Mouse (Mus musculus) thymus, adult 2 months (tissue): ENCODE measurements at regions not wholly inside any gene's neighbourhood (a gene's known extent, or its start where the extent isn't known, plus 50 kb on each side); places are given as distances from the start of the nearest gene placed in this dataset.

Experiments used
- DNase-seq: peaks from one replicate; pipeline ENCODE4 v3.0.0; 2021
- H3K27ac ChIP-seq: fragments of 200-500 bp; 2 replicates; pipeline ENCODE4 v1.5.1; 2012; ENCODE audit warnings: low read length, control low read depth; ENCODE audit not compliant: control insufficient read depth, insufficient read depth
- H3K27me3 ChIP-seq: fragments of 200-500 bp; 2 replicates; pipeline ENCODE4 v1.6.1; 2012; ENCODE audit warnings: mild to moderate bottlenecking, low read length, moderate library complexity, mixed read lengths; ENCODE audit not compliant: control insufficient read depth, insufficient read depth
- H3K36me3 ChIP-seq: fragments of 200-500 bp; 2 replicates; pipeline ENCODE4 v1.6.1; 2012; ENCODE audit warnings: mild to moderate bottlenecking, low read length, moderate library complexity; ENCODE audit not compliant: control insufficient read depth, insufficient read depth
- H3K4me1 ChIP-seq: fragments of 200-500 bp; replicated peaks from 2 replicates; pipeline ENCODE4 v1.6.1; 2012; ENCODE audit warnings: low read length; ENCODE audit not compliant: control insufficient read depth, insufficient read depth
- H3K4me3 ChIP-seq: fragments of 200-500 bp; 2 replicates; pipeline ENCODE4 v1.5.1; 2012; ENCODE audit warnings: mild to moderate bottlenecking, low read length, control low read depth, moderate library complexity; ENCODE audit not compliant: control insufficient read depth, insufficient read depth
- CTCF ChIP-seq: fragments of 200-500 bp; IDR thresholded peaks from 2 replicates; pipeline ENCODE4 v1.5.1; 2012; ENCODE audit warnings: mild to moderate bottlenecking, control low read depth, low read length, moderate library complexity, borderline replicate concordance; ENCODE audit not compliant: control insufficient read depth, poor library complexity, insufficient read depth; ENCODE audit errors: extremely low read depth
- POLR2A ChIP-seq: fragments of 200-500 bp; IDR thresholded peaks from 2 replicates; pipeline ENCODE4 v1.6.1; 2012; ENCODE audit warnings: mild to moderate bottlenecking, low read length, control low read depth, moderate library complexity; ENCODE audit not compliant: control insufficient read depth, poor library complexity, insufficient read depth; ENCODE audit errors: extremely low read depth
- WGBS: fragments of 180-500 bp; shearing (Covaris S2); methylation state at CpG from one replicate; pipeline ENCODE4 v1.1.7; 2018; 5-methylcytosine and 5-hydroxymethylcytosine counted together

GRCm38 (mm10) chr6:147953753-147954152 is 93.3 kb upstream of the Far2 start:
- H3K4me3 ChIP-seq = no peak overlapping the region
- no peaks in the 10 kb centered on the region for H3K27me3 ChIP-seq
- H3K36me3 ChIP-seq = no peaks in the 10 kb centered on the region
- TF ChIP-seq CTCF (no peak), POLR2A (no peak)
- WGBS = 90% methylated on average over 7 of the region's 7 CpGs
- H3K4me1 ChIP-seq = 0 out of 2 replicates have a peak, but pooled peaks cover 2% of the 10 kb centered on the region
- no peak for DNase-seq
- H3K27ac ChIP-seq = no peak overlapping the region

- no peak for TF ChIP-seq POLR2A
- no peak for TF ChIP-seq CTCF
- H3K4me1 ChIP-seq = 0 out of 2 replicates have a peak, but pooled peaks cover 2% of the 10 kb centered on the region
- no peak overlapping the region for H3K4me3 ChIP-seq
- H3K27me3 ChIP-seq = no peaks in the 10 kb centered on the region
- WGBS = 84% methylated on average over 1 of the region's 1 CpGs
- no peaks in the 10 kb centered on the region for H3K36me3 ChIP-seq
- DNase-seq = no peak
- no peak overlapping the region for H3K27ac ChIP-seq
These were observed 92.8 kb upstream of the Far2 start for GRCm38 (mm10) chr6:147954253-147954652.

GRCm38 (mm10) chr6:147954967-147955830 is 91.9 kb upstream of the Far2 start:
- 68% methylated on average over 7 of the region's 7 CpGs for WGBS
- Histone ChIP-seq H3K4me1 (0 out of 2 replicates have a peak, but pooled peaks cover 2% of the 10 kb centered on the region), H3K27me3 (no peaks in the 10 kb centered on the region), H3K36me3 (no peaks in the 10 kb centered on the region), H3K27ac (no peak overlapping the region), H3K4me3 (no peak overlapping the region)
- DNase-seq = no peak
- TF ChIP-seq POLR2A (no peak), CTCF (no peak)

- Histone ChIP-seq H3K4me1 (no peaks in the 10 kb centered on the region), H3K27ac (no peak overlapping the region), H3K27me3 (no peaks in the 10 kb centered on the region), H3K36me3 (no peaks in the 10 kb centered on the region), H3K4me3 (no peak overlapping the region)
- WGBS = 91% methylated on average over 4 of the region's 4 CpGs
- DNase-seq = no peak
- TF ChIP-seq POLR2A = no peak
- TF ChIP-seq CTCF = no peak
These were observed 82.3 kb upstream of the Far2 start for GRCm38 (mm10) chr6:147964739-147965138.

GRCm38 (mm10) chr6:147970162-147970608 is 76.9 kb upstream of the Far2 start:
- 93% methylated on average over 2 of the region's 2 CpGs for WGBS
- no peaks in the 10 kb centered on the region for H3K36me3 ChIP-seq
- no peaks in the 10 kb centered on the region for H3K4me1 ChIP-seq
- H3K27me3 ChIP-seq = no peaks in the 10 kb centered on the region
- no peak overlapping the region for H3K27ac ChIP-seq
- no peak overlapping the region for H3K4me3 ChIP-seq
- no peak for DNase-seq
- TF ChIP-seq POLR2A (no peak), CTCF (no peak)

- WGBS = 87% methylated on average over 1 of the region's 1 CpGs
- H3K4me1 ChIP-seq = no peaks in the 10 kb centered on the region
- no peak for TF ChIP-seq POLR2A
- TF ChIP-seq CTCF = no peak
- H3K27me3 ChIP-seq = no peaks in the 10 kb centered on the region
- no peak for DNase-seq
- no peak overlapping the region for H3K4me3 ChIP-seq
- no peak overlapping the region for H3K27ac ChIP-seq
- H3K36me3 ChIP-seq = no peaks in the 10 kb centered on the region
These were observed 74.5 kb upstream of the Far2 start for GRCm38 (mm10) chr6:147972552-147972951.
